Mouse (Mus musculus) ovary, postnatal 10 days (tissue): ENCODE data around the gene Cfl2.

Experiments
- DNase-seq: peaks from one replicate; pipeline ENCODE4 v3.0.0; 2022; ENCODE audit warnings: low spot score

Gene Cfl2

DNA sequence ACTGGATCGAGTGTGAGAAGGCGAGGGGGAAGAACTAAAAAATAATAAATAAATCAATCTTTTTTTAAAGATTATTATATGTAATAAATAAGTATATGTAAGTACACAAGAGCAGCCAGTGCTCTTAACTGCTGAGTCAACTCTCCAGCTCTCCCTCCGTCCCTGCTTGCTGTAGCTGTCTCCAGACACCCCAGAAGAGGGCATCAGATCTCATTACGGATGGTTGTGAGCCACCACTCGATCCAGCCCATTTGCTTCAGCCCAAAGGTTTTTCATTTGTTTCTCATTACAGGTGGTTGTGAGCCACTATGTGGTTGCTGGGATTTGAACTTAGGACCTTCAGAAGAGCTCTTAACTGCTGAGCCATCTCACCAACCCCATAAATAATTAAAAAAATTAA, 32.8 kb downstream of the Cfl2 start:
- DNase-seq, result no peak

DNA sequence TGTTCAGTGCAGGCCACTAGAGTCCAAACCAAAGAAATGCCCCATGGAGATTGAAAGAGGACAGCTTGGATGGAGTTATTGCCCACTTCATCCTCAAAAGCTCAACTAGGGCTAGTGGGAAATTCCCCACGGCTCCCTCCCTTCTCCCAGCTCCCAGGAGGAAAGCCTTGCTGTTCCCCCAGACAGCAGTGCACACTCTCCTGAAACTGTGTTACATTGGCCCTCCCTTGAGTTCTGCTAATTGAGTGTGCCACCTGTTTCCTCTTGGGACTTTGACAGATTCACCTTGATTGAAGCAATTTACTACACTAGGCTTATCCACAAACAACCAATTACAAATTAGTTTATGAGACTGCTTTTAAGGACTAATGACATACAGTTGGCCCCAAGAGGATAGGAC, 34.6 kb downstream of the Cfl2 start:
- no peak for DNase-seq

DNA sequence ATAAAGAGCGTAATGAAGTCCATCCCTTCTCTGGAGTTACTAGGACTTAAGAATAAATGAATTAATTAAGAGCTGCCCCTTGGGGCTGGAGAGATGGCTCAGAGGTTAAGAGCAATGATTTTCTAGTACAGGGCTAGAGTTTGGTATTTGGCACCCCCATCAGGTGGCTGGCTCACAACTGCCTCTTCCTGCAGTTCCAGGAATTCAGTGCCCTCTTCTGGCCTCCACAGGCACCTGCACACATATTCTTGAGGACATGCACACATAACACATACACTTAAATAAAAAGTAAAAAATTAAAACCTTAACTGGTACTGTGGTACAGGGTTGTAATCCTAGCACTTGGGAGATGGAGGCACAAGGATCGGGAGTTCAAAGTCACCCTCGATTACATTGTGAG, 37.5 kb downstream of the Cfl2 start:
- no peak for DNase-seq

DNA sequence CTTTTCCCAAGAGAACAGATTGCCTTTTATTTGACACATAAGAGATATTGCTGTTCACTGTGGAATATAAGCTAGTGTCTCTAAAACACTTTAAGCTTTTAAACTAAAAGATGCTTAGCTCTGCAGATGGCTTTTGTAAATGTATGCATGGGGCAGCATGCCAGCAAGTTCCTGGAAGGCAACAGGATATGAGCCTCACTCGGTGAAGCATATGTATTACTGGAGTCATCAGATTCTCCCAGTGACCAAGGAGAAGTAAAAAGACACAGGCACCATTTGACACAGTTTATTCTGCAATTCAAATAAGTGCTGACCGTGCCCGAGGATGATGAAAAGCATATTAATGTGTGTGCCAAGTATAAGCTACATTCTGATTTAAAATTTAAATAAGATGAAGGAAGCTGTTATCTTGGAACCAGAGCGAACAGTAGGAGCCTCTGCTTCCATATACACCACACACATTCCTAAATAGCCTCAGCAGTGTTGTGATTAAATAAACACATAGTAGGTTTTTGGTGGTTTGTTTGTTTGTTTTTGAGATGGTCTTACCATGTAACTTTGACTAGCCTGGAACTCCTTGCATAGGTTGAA, 39.7 kb downstream of the Cfl2 start:
- DNase-seq, result no peak

DNA sequence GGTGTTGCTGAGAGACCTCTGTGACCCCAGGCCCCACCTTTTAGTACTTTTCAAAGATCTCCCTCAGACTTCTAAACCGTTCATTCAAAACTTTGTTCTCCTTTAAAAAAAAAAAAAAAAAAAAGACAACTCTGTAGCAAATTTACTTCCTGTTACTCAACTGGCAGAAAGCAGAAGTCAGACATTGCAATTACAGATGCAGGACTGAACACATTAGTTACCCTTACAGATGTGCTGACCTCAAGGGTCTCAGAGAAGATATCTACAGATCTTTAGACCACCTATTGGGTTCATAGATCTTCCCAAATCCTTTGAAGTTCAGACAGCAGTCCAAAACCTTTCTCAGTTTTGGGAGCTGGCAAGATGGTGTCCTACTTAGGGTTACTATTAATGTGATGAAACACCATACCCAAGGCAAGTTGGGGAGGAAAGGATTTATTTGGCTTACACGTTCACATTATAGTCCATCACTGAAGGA, 42.0 kb downstream of the Cfl2 start:
- no peak for DNase-seq

DNA sequence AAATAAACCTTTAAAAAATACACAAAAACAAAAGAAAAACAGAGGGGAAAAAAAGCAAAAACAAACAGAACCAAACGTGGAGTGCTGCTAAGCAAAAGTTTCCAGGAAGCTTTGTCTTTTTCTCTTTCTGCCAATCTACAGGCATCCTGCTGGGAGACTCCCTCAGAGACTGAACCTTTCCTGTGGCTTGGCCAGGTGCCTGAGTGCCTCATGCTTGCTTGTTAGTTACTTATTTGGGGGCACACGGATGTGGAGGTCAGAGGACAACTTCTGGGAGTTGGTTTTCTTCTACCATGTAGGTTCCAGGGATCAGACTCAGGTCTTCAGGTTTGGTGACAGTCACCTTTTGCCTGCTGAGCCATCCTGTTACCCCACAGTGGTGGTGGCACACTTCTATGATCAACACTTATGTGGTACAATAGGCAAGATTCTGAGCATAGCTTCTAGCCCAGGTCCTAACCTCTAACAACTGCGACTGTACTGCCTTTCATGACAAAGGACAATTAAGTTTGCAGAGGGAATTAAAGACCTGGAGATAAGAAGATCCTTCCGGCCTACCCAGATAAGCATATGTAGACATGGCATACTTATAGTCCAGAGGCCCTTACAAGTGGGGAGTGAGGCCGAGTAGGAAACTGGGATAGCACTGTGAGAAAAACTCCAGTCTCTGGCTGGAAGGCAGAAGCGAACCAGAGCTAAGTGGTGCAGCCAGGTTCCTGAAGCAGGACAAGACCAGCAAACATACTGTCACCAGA, 43.3 kb downstream of the Cfl2 start:
- DNase-seq, result no peak

DNA sequence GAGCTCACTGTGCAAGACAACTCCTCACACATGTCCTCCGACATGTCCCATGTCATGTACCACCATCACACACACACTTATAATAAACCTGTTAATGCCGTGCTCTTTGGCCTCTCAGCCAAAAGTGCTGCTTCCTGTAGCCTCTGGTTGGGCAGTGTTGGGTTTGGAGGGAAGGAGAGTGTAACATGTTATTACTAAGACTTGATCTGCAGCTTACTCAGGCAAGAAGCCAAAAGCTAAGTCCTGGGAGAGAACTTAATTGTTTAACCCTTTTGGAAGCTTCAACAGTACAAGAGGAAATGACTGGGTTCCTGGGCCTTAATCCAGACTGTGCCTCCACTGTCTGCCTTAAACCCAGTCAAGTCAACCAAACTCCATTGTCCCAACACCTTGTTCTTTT, 52.5 kb downstream of the Cfl2 start:
- no peak for DNase-seq
